Mouse (Mus musculus): ENCODE measurements around the gene Apobec2. TPM values are rescaled to one million over a fixed set of nuclear protein-coding genes. Genes with fewer than 3 reads are reported as not detected.

Apobec2 gene
- total and polyA plus RNA-seq, 2 experiments from 2014 or later, result 0.11 to 0.32 TPM

GRCm38 (mm10) chr17:48416425-48417195, 16.1 kb downstream of the Apobec2 start:
- DNase-seq (ENCODE audit: low spot score) (peak; percentile 83), ATAC-seq (ENCODE audit: low FRiP score) (peak; percentile 89)
- Histone ChIP-seq H3K9ac (replicated peaks; ENCODE audit: low read length, poor library complexity, severe bottlenecking) (no peak overlapping the region), H3K36me3 (ENCODE audit: insufficient read depth, low read length) (0 out of 2 replicates have a peak, but pooled peaks cover 4% of the 10 kb centered on the region), H3K4me1 (ENCODE audit: insufficient read depth, low read length) (no peaks in the 10 kb centered on the region), H3K9me3 (ENCODE audit: low read length) (no peaks in the 10 kb centered on the region), H3K27ac (ENCODE audit: low read depth, low read length) (no peak overlapping the region), H3K4me3 (ENCODE audit: low read depth, low read length) (no peak overlapping the region), H3K27me3 (ENCODE audit: insufficient read depth, low read length) (no peaks in the 10 kb centered on the region), H3K4me2 (ENCODE audit: low read depth, low read length, poor library complexity, severe bottlenecking) (no peak overlapping the region)
- peak; percentile 86 for TF ChIP-seq CTCF (IDR thresholded peaks at IDR 0.05)
- WGBS, result 91% methylated on average over 14 of the region's 14 CpGs

GRCm38 (mm10) chr17:48416011-48416410, 16.7 kb downstream of the Apobec2 start:
- Histone ChIP-seq H3K4me2 (ENCODE audit: low read depth, low read length, poor library complexity, severe bottlenecking) (no peak overlapping the region), H3K27ac (ENCODE audit: low read depth, low read length) (no peak overlapping the region), H3K9me3 (ENCODE audit: low read length) (no peaks in the 10 kb centered on the region), H3K36me3 (ENCODE audit: insufficient read depth, low read length) (0 out of 2 replicates have a peak, but pooled peaks cover 4% of the 10 kb centered on the region), H3K4me1 (ENCODE audit: insufficient read depth, low read length) (no peaks in the 10 kb centered on the region), H3K4me3 (ENCODE audit: low read depth, low read length) (no peak overlapping the region), H3K27me3 (ENCODE audit: insufficient read depth, low read length) (no peaks in the 10 kb centered on the region), H3K9ac (replicated peaks; ENCODE audit: low read length, poor library complexity, severe bottlenecking) (no peak overlapping the region)
- DNase-seq (ENCODE audit: low spot score) (peak; percentile 28), ATAC-seq (ENCODE audit: low FRiP score) (no peak)
- no peak for TF ChIP-seq CTCF (IDR thresholded peaks at IDR 0.05)
- 84% methylated on average over 7 of the region's 7 CpGs for WGBS

- 39% methylated on average over 8 of the region's 8 CpGs for WGBS
These were observed 21.5 kb downstream of the Apobec2 start for GRCm38 (mm10) chr17:48411241-48411640.

GRCm38 (mm10) chr17:48410299-48410785, 22.4 kb downstream of the Apobec2 start:
- DNase-seq (ENCODE audit: low spot score), result peak; percentile 51
- Histone ChIP-seq H3K4me1 (ENCODE audit: insufficient read depth, low read length) (no peaks in the 10 kb centered on the region), H3K9ac (replicated peaks; ENCODE audit: low read length, poor library complexity, severe bottlenecking) (peak overlapping the region; percentile 55), H3K9me3 (ENCODE audit: low read length) (no peaks in the 10 kb centered on the region), H3K4me3 (ENCODE audit: low read depth, low read length) (peak overlapping the region; percentile 46), H3K27me3 (ENCODE audit: insufficient read depth, low read length) (no peaks in the 10 kb centered on the region), H3K27ac (ENCODE audit: low read depth, low read length) (peak overlapping the region; percentile 87), H3K36me3 (ENCODE audit: insufficient read depth, low read length) (0 out of 2 replicates have a peak, but pooled peaks cover 1% of the 10 kb centered on the region), H3K4me2 (ENCODE audit: low read depth, low read length, poor library complexity, severe bottlenecking) (peak overlapping the region; percentile 76)
- TF ChIP-seq CTCF (IDR thresholded peaks at IDR 0.05), result no peak
- 1% methylated on average over 13 of the region's 13 CpGs for WGBS
- peak; percentile 4 for ATAC-seq (ENCODE audit: low FRiP score)

More at GRCm38 (mm10) chr17:48411241-48411640, 21.5 kb downstream of the Apobec2 start:
- Histone ChIP-seq H3K4me2 (ENCODE audit: low read depth, low read length, poor library complexity, severe bottlenecking) (peak overlapping the region; percentile 76), H3K4me1 (ENCODE audit: insufficient read depth, low read length) (no peaks in the 10 kb centered on the region), H3K27ac (ENCODE audit: low read depth, low read length) (peak overlapping the region; percentile 87; the same call in 1 of the 2 replicates), H3K9ac (replicated peaks; ENCODE audit: low read length, poor library complexity, severe bottlenecking) (peak overlapping the region; percentile 55), H3K36me3 (ENCODE audit: insufficient read depth, low read length) (0 out of 2 replicates have a peak, but pooled peaks cover 4% of the 10 kb centered on the region), H3K27me3 (ENCODE audit: insufficient read depth, low read length) (no peaks in the 10 kb centered on the region), H3K9me3 (ENCODE audit: low read length) (no peaks in the 10 kb centered on the region), H3K4me3 (ENCODE audit: low read depth, low read length) (peak overlapping the region; percentile 46)
- ATAC-seq (ENCODE audit: low FRiP score) (no peak), DNase-seq (ENCODE audit: low spot score) (no peak)
- no peak for TF ChIP-seq CTCF (IDR thresholded peaks at IDR 0.05)

GRCm38 (mm10) chr17:48409380-48410298, 23.1 kb downstream of the Apobec2 start, which contains the start of the genes Nfya and Oard1:
TSS of gene Nfya (minus strand) at chr17:48409906.
TSS of gene Oard1 (plus strand) at chr17:48410014.
- Histone ChIP-seq H3K4me3 (ENCODE audit: low read depth, low read length) (peak within 1 kb of the TSS; percentile 83), H3K27me3 (ENCODE audit: insufficient read depth, low read length) (no peaks in the 10 kb centered on the region), H3K36me3 (ENCODE audit: insufficient read depth, low read length) (no peaks in the 10 kb centered on the region), H3K4me1 (ENCODE audit: insufficient read depth, low read length) (no peaks in the 10 kb centered on the region), H3K4me2 (ENCODE audit: low read depth, low read length, poor library complexity, severe bottlenecking) (peak within 1 kb of the TSS; percentile 78), H3K27ac (ENCODE audit: low read depth, low read length) (peak within 1 kb of the TSS; percentile 99), H3K9me3 (ENCODE audit: low read length) (no peaks in the 10 kb centered on the region), H3K9ac (replicated peaks; ENCODE audit: low read length, poor library complexity, severe bottlenecking) (peak within 1 kb of the TSS; percentile 96)
- peak; percentile 46 for TF ChIP-seq CTCF (IDR thresholded peaks at IDR 0.05)
- under 1% methylated on average over 82 of the region's 84 CpGs for WGBS
- ATAC-seq (ENCODE audit: low FRiP score), result peak; percentile 97
- DNase-seq (ENCODE audit: low spot score), result peak; percentile 100
